Comparison of ENCODE assay signal across 1 mouse cellular context in the genomic region with DNA sequence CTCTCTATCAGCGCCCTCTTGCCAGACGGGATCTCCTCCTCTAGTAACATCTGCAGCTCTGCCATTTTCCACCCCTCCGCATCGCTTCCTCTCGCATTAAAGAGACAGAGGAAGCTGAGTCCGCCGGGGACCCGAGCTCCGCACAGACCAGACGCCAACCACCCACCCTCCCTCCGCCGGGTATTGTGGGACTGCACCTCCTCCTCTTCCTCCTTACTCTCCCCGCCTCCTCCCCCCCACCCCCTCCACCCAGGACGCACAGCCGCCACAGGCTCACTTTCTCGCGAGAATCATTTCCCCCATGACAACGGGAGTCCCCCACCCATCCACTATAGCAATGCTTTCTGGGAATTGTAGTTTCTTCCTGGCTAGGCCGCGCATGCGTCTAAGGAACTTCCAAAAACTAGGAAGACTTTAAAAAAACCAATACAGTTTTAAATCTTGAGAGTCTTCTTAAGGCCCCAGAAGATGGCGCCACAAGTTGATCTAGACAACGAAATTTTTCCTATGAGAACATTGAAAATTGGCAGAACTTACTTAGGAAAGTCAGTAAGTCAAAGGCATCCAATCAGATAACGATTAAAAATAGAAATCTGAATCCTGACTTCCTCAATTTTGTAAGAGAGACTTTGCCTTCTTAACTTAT.
TF ChIP-seq lines count a peak whose summit lies in the region.

A gene (minus strand): TSS at position 241 of the 646 bp plus-strand sequence.

TF ChIP-seq in CH12.LX, 34 proteins besides CTCF, POLR2A, EP300 and RAD21 (continued from another document):
- 0 out of 2 replicates have a peak, but pooled peaks have one; percentile 5 for TF ChIP-seq JUN (IDR thresholded peaks at IDR 0.05; ENCODE audit: insufficient read depth, low read depth, low read length)
- no peak for TF ChIP-seq USF2 (conservative IDR thresholded peaks at IDR 0.05; ENCODE audit: low read depth, low read length)
- peak; percentile 53 for TF ChIP-seq IRF4 (IDR thresholded peaks at IDR 0.05; ENCODE audit: low read depth, low read length)
- TF ChIP-seq GABPA (IDR thresholded peaks at IDR 0.05; ENCODE audit: insufficient replicate concordance, low read depth, low read length): no peak; the same call in 1 of the 2 replicates
- no peak for TF ChIP-seq PAX5 (IDR thresholded peaks at IDR 0.05; ENCODE audit: low read length)
- TF ChIP-seq ETS1 (conservative IDR thresholded peaks at IDR 0.05; ENCODE audit: low read depth, low read length): peak; percentile 59
- no peak for TF ChIP-seq ZC3H11A (IDR thresholded peaks at IDR 0.05; ENCODE audit: low read depth, low read length)
- TF ChIP-seq ELF1 (IDR thresholded peaks at IDR 0.05; ENCODE audit: low read depth, low read length): peak; percentile 89
- no peak for TF ChIP-seq USF1 (IDR thresholded peaks at IDR 0.05; ENCODE audit: low read depth, low read length)
- TF ChIP-seq CHD2 (IDR thresholded peaks at IDR 0.05; ENCODE audit: low read length): peak; percentile 100
- TF ChIP-seq NELFE (IDR thresholded peaks at IDR 0.05; ENCODE audit: low read depth, low read length): peak; percentile 91
- TF ChIP-seq NRF1 (IDR thresholded peaks at IDR 0.05; ENCODE audit: low read depth, low read length): peak; percentile 89
- TF ChIP-seq TCF12 (IDR thresholded peaks at IDR 0.05; ENCODE audit: low read depth, low read length): peak; percentile 56
- TF ChIP-seq MXI1 (IDR thresholded peaks at IDR 0.05; ENCODE audit: low read depth, low read length): peak; percentile 57; the same call in 1 of the 2 replicates
- peak; percentile 69 for TF ChIP-seq JUND (conservative IDR thresholded peaks at IDR 0.05; ENCODE audit: low read depth, low read length)
- 0 out of 2 replicates have a peak, but pooled peaks have one; percentile 58 for TF ChIP-seq E2F4 (IDR thresholded peaks at IDR 0.05; ENCODE audit: insufficient replicate concordance, low read depth, low read length)
- TF ChIP-seq BHLHE40 (IDR thresholded peaks at IDR 0.05; ENCODE audit: low read depth, low read length): no peak
- peak; percentile 87 for TF ChIP-seq MEF2A (IDR thresholded peaks at IDR 0.05; ENCODE audit: borderline replicate concordance, low read depth, low read length)
- TF ChIP-seq RCOR1 (conservative IDR thresholded peaks at IDR 0.05; ENCODE audit: low read depth, low read length): 0 out of 2 replicates have a peak, but pooled peaks have one; percentile 52
- peak; percentile 70 for TF ChIP-seq SMC3 (IDR thresholded peaks at IDR 0.05; ENCODE audit: low read depth, low read length)
- no peak for TF ChIP-seq UBTF (IDR thresholded peaks at IDR 0.05; ENCODE audit: low read depth, low read length)
- TF ChIP-seq KAT2A (IDR thresholded peaks at IDR 0.05; ENCODE audit: insufficient replicate concordance, low read length): peak; percentile 94; the same call in 1 of the 2 replicates
- TF ChIP-seq ZNF384 (IDR thresholded peaks at IDR 0.05; ENCODE audit: low read depth, low read length): peak; percentile 96
